Mouse (Mus musculus) liver, postnatal 0 days (tissue): ENCODE results near the gene Cd96. TPM values are rescaled to one million over a fixed set of nuclear protein-coding genes. Genes with fewer than 3 reads are reported as not detected.
A peak's percentile ranks its signal among the peaks of the same experiment; 100 is the strongest.

Source experiments
- ATAC-seq: fragments of 200-750 bp; cut with Nextera tagmentation; 2 replicates; pipeline ENCODE4 v1.8.0; 2017; ENCODE audit warnings: mild to moderate bottlenecking, moderate library complexity
- DNase-seq: peaks from one replicate; pipeline ENCODE4 v3.0.0-alpha.2; 2016
- H3K27ac ChIP-seq: fragments of 300-500 bp; sonication (generic); 2 replicates; pipeline ENCODE4 v1.5.1; 2014; ENCODE audit warnings: antibody characterized with exemption, moderate library complexity, mild to moderate bottlenecking, low read depth
- H3K27me3 ChIP-seq: fragments of 300-500 bp; sonication (generic); 2 replicates; pipeline ENCODE4 v1.6.1; 2014; ENCODE audit warnings: low read length, control low read depth, mixed read lengths; ENCODE audit not compliant: insufficient read depth
- H3K36me3 ChIP-seq: fragments of 300-500 bp; sonication (generic); replicated peaks from 2 replicates; pipeline ENCODE4 v1.6.1; 2014; ENCODE audit warnings: mild to moderate bottlenecking, control low read depth, low read length, moderate library complexity, mixed read lengths; ENCODE audit not compliant: insufficient read depth
- H3K4me1 ChIP-seq: fragments of 300-500 bp; sonication (generic); 2 replicates; pipeline ENCODE4 v1.6.1; 2014; ENCODE audit warnings: antibody characterized with exemption, mild to moderate bottlenecking, control low read depth; ENCODE audit not compliant: insufficient read depth
- H3K4me2 ChIP-seq: fragments of 300-500 bp; sonication (generic); 2 replicates; pipeline ENCODE4 v1.6.1; 2014; ENCODE audit warnings: low read depth, mild to moderate bottlenecking, low read length, moderate library complexity, mixed read lengths
- H3K4me3 ChIP-seq: fragments of 300-500 bp; sonication (generic); 2 replicates; pipeline ENCODE4 v1.5.1; 2014; ENCODE audit warnings: low read depth, low read length
- H3K9ac ChIP-seq: fragments of 300-500 bp; sonication (generic); replicated peaks from 2 replicates; pipeline ENCODE4 v1.6.1; 2014; ENCODE audit warnings: mild to moderate bottlenecking, moderate library complexity
- H3K9me3 ChIP-seq: fragments of 300-500 bp; sonication (generic); 2 replicates; pipeline ENCODE4 v1.6.1; 2016; ENCODE audit warnings: mild to moderate bottlenecking, control low read depth, low read length, mixed read lengths
- CTCF ChIP-seq: sonication (generic); IDR thresholded peaks from 2 replicates; pipeline ENCODE4 v1.5.1; 2016; ENCODE audit warnings: antibody characterized with exemption, low read depth
- EP300 ChIP-seq: IDR thresholded peaks from 2 replicates; pipeline ENCODE4 v1.6.1; 2016; ENCODE audit warnings: antibody characterized with exemption, low read depth, mild to moderate bottlenecking
- WGBS: fragments of 180-500 bp; shearing (Covaris S2); extraction: QIAGEN DNeasy Blood & Tissue Kit; methylation state at CpG from one replicate; pipeline ENCODE4 v1.1.7; 2014; ENCODE audit not compliant: insufficient replicate concordance; 5-methylcytosine and 5-hydroxymethylcytosine counted together
- polyA plus RNA-seq: library from polyadenylated mRNA; unstranded; fragments of >200 nt; fragmentation: Nextera tagmentation; extraction: Ambion mirVana; gene quantifications from 2 replicates; pipeline ENCODE4 v1.2.1, GENCODE M21; 2015

Gene Cd96
- polyA plus RNA-seq, 1 experiment from 2014 or later, result 0.20 TPM

GRCm38 (mm10) chr16:46000976-46001375, 119.1 kb downstream of the Cd96 start:
- no peak overlapping the region for H3K9ac ChIP-seq
- WGBS, result 81% methylated on average over 3 of the region's 3 CpGs
- H3K27ac ChIP-seq, result no peak overlapping the region
- TF ChIP-seq EP300 (no peak), CTCF (no peak)
- ATAC-seq (no peak), DNase-seq (no peak)
- H3K4me1 ChIP-seq, result peaks cover 4% of the 10 kb centered on the region
- no peak overlapping the region for H3K4me3 ChIP-seq
- no peaks in the 10 kb centered on the region for H3K36me3 ChIP-seq
- no peaks in the 10 kb centered on the region for H3K9me3 ChIP-seq
- H3K4me2 ChIP-seq, result no peak overlapping the region
- H3K27me3 ChIP-seq, result no peaks in the 10 kb centered on the region

GRCm38 (mm10) chr16:45999374-46000191, 120.5 kb downstream of the Cd96 start:
- Histone ChIP-seq H3K27ac (no peak overlapping the region), H3K36me3 (no peaks in the 10 kb centered on the region), H3K4me2 (no peak overlapping the region), H3K27me3 (no peaks in the 10 kb centered on the region), H3K9me3 (no peaks in the 10 kb centered on the region), H3K9ac (no peak overlapping the region), H3K4me1 (peaks cover 4% of the 10 kb centered on the region), H3K4me3 (no peak overlapping the region)
- DNase-seq (no peak), ATAC-seq (no peak)
- no peak for TF ChIP-seq CTCF
- TF ChIP-seq EP300, result no peak
- 70% methylated on average over 10 of the region's 10 CpGs for WGBS

- no peak for ATAC-seq
Measured at GRCm38 (mm10) chr16:45998231-45998630, 121.8 kb downstream of the Cd96 start.

GRCm38 (mm10) chr16:45990901-45991676, 129.0 kb downstream of the Cd96 start:
- Histone ChIP-seq H3K4me1 (peaks cover 6% of the 10 kb centered on the region; the same call in 1 of the 2 replicates), H3K36me3 (no peaks in the 10 kb centered on the region), H3K4me3 (no peak overlapping the region), H3K27me3 (no peaks in the 10 kb centered on the region), H3K9ac (no peak overlapping the region), H3K27ac (no peak overlapping the region), H3K9me3 (no peaks in the 10 kb centered on the region), H3K4me2 (no peak overlapping the region)
- ATAC-seq (no peak), DNase-seq (no peak)
- 46% methylated on average over 10 of the region's 10 CpGs for WGBS
- TF ChIP-seq CTCF, result peak; percentile 30; the same call in 1 of the 2 replicates
- no peak for TF ChIP-seq EP300

More at GRCm38 (mm10) chr16:45998231-45998630, 121.8 kb downstream of the Cd96 start:
- H3K4me3 ChIP-seq, result no peak overlapping the region
- H3K9ac ChIP-seq, result no peak overlapping the region
- H3K36me3 ChIP-seq, result no peaks in the 10 kb centered on the region
- no peak overlapping the region for H3K27ac ChIP-seq
- no peaks in the 10 kb centered on the region for H3K9me3 ChIP-seq
- no peak overlapping the region for H3K4me2 ChIP-seq
- WGBS, result 71% methylated on average over 7 of the region's 7 CpGs
- H3K27me3 ChIP-seq, result no peaks in the 10 kb centered on the region
- TF ChIP-seq EP300 (no peak), CTCF (no peak)
- DNase-seq, result no peak
- peaks cover 4% of the 10 kb centered on the region for H3K4me1 ChIP-seq

GRCm38 (mm10) chr16:45986236-45986635, 133.8 kb downstream of the Cd96 start:
- DNase-seq (no peak), ATAC-seq (no peak)
- Histone ChIP-seq H3K9ac (no peak overlapping the region), H3K27me3 (no peaks in the 10 kb centered on the region), H3K27ac (peak overlapping the region; percentile 73), H3K4me1 (0 out of 2 replicates have a peak, but pooled peaks cover 7% of the 10 kb centered on the region), H3K4me3 (no peak overlapping the region), H3K4me2 (no peak overlapping the region), H3K9me3 (no peaks in the 10 kb centered on the region), H3K36me3 (no peaks in the 10 kb centered on the region)
- WGBS, result 58% methylated on average over 1 of the region's 1 CpGs
- TF ChIP-seq EP300, result no peak
- TF ChIP-seq CTCF, result no peak

Other genes with a start within 250 kb of the Cd96 start
- 7.4 and 9.8 TPM in 2 replicates for gene Phldb2, start 166.7 kb downstream of the Cd96 start, polyA plus RNA-seq
- 5.8 and 6.6 TPM in 2 replicates for gene Plcxd2, start 110.0 kb downstream of the Cd96 start, polyA plus RNA-seq
- 10.3 and 13.0 TPM in 2 replicates for gene Gm4737, start 34.8 kb upstream of the Cd96 start, polyA plus RNA-seq